Mouse (Mus musculus) lung, adult 2 months (tissue): ENCODE measurements around the gene Arap2. TPM values are rescaled to one million over a fixed set of nuclear protein-coding genes. Genes with fewer than 3 reads are reported as not detected.

Source experiments
- DNase-seq: peaks from one replicate; pipeline ENCODE4 v3.0.0; 2022
- H3K4me1 ChIP-seq: fragments of 200-500 bp; 2 replicates; pipeline ENCODE4 v1.6.1; 2011; ENCODE audit warnings: low read length; ENCODE audit not compliant: control insufficient read depth, insufficient read depth
- H3K4me3 ChIP-seq: fragments of 200-500 bp; replicated peaks from 2 replicates; pipeline ENCODE3; 2011; ENCODE audit warnings: low read depth, mild to moderate bottlenecking, control low read depth, low read length; ENCODE audit errors: extremely low read depth
- CTCF ChIP-seq: fragments of 200-500 bp; IDR thresholded peaks from 2 replicates; pipeline ENCODE4 v1.5.1; 2011; ENCODE audit warnings: mild to moderate bottlenecking, low read length, control low read depth; ENCODE audit not compliant: insufficient read depth
- POLR2A ChIP-seq: fragments of 200-500 bp; IDR thresholded peaks from 2 replicates; pipeline ENCODE4 v1.6.1; 2011; ENCODE audit warnings: low read depth, mild to moderate bottlenecking, control low read depth, low read length, borderline replicate concordance; ENCODE audit errors: extremely low read depth
- WGBS: fragments of 180-500 bp; shearing (Covaris S2); methylation state at CpG from one replicate; pipeline ENCODE4 v1.1.7; 2018; 5-methylcytosine and 5-hydroxymethylcytosine counted together
- polyA plus RNA-seq: library from polyadenylated mRNA; depleted of rRNA; stranded (reverse); fragments of >200 nt; gene quantifications from 2 replicates; pipeline ENCODE4 v1.2.3, GENCODE M21; 2012; rRNA removed

Arap2 gene
- polyA plus RNA-seq, 1 experiment, result 15.8 TPM

DNA sequence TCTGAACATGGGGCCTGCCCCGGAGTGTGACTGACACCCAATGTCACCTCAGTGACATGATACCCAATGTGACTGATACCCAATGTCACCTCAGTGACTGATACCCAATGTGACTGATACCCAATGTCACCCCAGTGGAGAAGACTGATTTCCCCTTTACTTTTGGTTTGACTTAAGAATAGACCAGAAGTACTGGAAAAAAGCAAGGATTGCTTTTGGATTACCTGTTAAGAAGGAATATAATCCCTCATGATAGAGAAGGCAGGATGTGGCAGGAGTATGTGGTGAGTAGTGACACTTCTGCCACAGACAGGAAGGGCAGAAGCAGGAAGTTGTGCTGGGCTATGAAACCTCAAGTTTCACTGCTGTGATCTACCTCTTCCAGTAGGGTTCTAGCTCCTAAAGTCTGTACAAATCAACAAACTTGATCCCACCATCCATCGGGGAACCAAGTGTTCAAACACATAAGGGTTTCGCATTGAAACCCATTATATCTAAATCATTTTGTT is 191.6 kb downstream of the Arap2 start:
- DNase-seq, result no peak
- Histone ChIP-seq H3K4me1 (no peaks in the 10 kb centered on the region), H3K4me3 (no peak overlapping the region)
- WGBS, result 92% methylated on average over 3 of the region's 3 CpGs
- TF ChIP-seq CTCF, result no peak
- no peak for TF ChIP-seq POLR2A

Other genes starting within 250 kb of the Arap2 start
- not detected in 2 replicates for gene Dthd1, start 47.7 kb upstream of the Arap2 start, polyA plus RNA-seq